Mouse (Mus musculus): ENCODE measurements around the gene Olfr1442.
"Not testable (repeated sequence)": the region's sequence is repeated elsewhere in the genome, so short reads cannot be mapped to it uniquely, and the experiment has no call there.

Gene Olfr1442

GRCm38 (mm10) chr19:12670139-12670538, at the start of gene Olfr1442:
Gene Olfr1442, plus strand, starts transcription at chr19:12670439.
- no peak for DNase-seq (ENCODE audit: low spot score in 2 of 2)

GRCm38 (mm10) chr19:12633176-12633575, 37.1 kb upstream of the Olfr1442 start, which contains the start of gene Glyat:
Gene Glyat, plus strand, starts transcription at chr19:12633308.
- DNase-seq (ENCODE audit: low spot score in 2 of 2) = no peak

GRCm38 (mm10) chr19:12634259-12634658, 36.0 kb upstream of the Olfr1442 start:
- DNase-seq (ENCODE audit: low spot score in 2 of 2) = no peak

GRCm38 (mm10) chr19:12634963-12635362, 35.3 kb upstream of the Olfr1442 start:
- no peak for DNase-seq (ENCODE audit: low spot score in 2 of 2)

- no peak for DNase-seq (ENCODE audit: low spot score in 2 of 2)
Observed at GRCm38 (mm10) chr19:12636863-12637262, 33.4 kb upstream of the Olfr1442 start.

GRCm38 (mm10) chr19:12638049-12638448, 32.2 kb upstream of the Olfr1442 start:
- DNase-seq (ENCODE audit: low spot score in 2 of 2) = no peak

- DNase-seq (ENCODE audit: low spot score in 2 of 2) = no peak
Observed at GRCm38 (mm10) chr19:12649511-12649910, 20.7 kb upstream of the Olfr1442 start.

- no peak for DNase-seq (ENCODE audit: low spot score in 2 of 2)
Observed at GRCm38 (mm10) chr19:12666156-12666555, 4.1 kb upstream of the Olfr1442 start.

GRCm38 (mm10) chr19:12668601-12669000, 1.6 kb upstream of the Olfr1442 start:
- DNase-seq (ENCODE audit: low spot score in 2 of 2) = not testable (repeated sequence)

GRCm38 (mm10) chr19:12671051-12671450, 812 bp downstream of the Olfr1442 start:
- no peak for DNase-seq (ENCODE audit: low spot score in 2 of 2)

- no peak for DNase-seq (ENCODE audit: low spot score in 2 of 2)
Observed at GRCm38 (mm10) chr19:12677812-12678211, 7.6 kb downstream of the Olfr1442 start, which contains the start of gene Olfr1443. Gene Olfr1443, plus strand, starts transcription at chr19:12678112.

- no peak for DNase-seq (ENCODE audit: low spot score in 2 of 2)
Observed at GRCm38 (mm10) chr19:12684638-12685037, 14.4 kb downstream of the Olfr1442 start.

GRCm38 (mm10) chr19:12685231-12685630, 15.0 kb downstream of the Olfr1442 start:
- no peak for DNase-seq (ENCODE audit: low spot score in 2 of 2)

- DNase-seq (ENCODE audit: low spot score in 2 of 2) = no peak
Observed at GRCm38 (mm10) chr19:12695590-12695989, 25.4 kb downstream of the Olfr1442 start, which contains the start of gene Keg1. Gene Keg1, plus strand, starts transcription at chr19:12695786.

- DNase-seq (ENCODE audit: low spot score in 2 of 2) = no peak
Observed at GRCm38 (mm10) chr19:12696221-12696620, 26.0 kb downstream of the Olfr1442 start.

GRCm38 (mm10) chr19:12708458-12708857, 38.2 kb downstream of the Olfr1442 start:
- DNase-seq (ENCODE audit: low spot score in 2 of 2) = no peak

GRCm38 (mm10) chr19:12708986-12709385, 38.7 kb downstream of the Olfr1442 start:
- no peak for DNase-seq (ENCODE audit: low spot score in 2 of 2)

GRCm38 (mm10) chr19:12719189-12719588, 49.0 kb downstream of the Olfr1442 start:
- no peak for DNase-seq (ENCODE audit: low spot score in 2 of 2)

GRCm38 (mm10) chr19:12720463-12720862, 50.2 kb downstream of the Olfr1442 start:
- no peak for DNase-seq (ENCODE audit: low spot score in 2 of 2)

- DNase-seq (ENCODE audit: low spot score in 2 of 2) = not testable (repeated sequence)
Observed at GRCm38 (mm10) chr19:12720919-12721318, 50.7 kb downstream of the Olfr1442 start.

- not testable (repeated sequence) for DNase-seq (ENCODE audit: low spot score in 2 of 2)
Observed at GRCm38 (mm10) chr19:12721596-12721995, 51.4 kb downstream of the Olfr1442 start.

GRCm38 (mm10) chr19:12722308-12722707, 52.1 kb downstream of the Olfr1442 start:
- DNase-seq (ENCODE audit: low spot score in 2 of 2) = peak; percentile 8 to 9

GRCm38 (mm10) chr19:12725851-12726250, 55.6 kb downstream of the Olfr1442 start:
- no peak for DNase-seq (ENCODE audit: low spot score in 2 of 2)
